Mouse (Mus musculus): ENCODE measurements around the gene Mbd4. TPM values are rescaled to one million over a fixed set of nuclear protein-coding genes. Genes with fewer than 3 reads are reported as not detected.
A peak's percentile ranks its signal among the peaks of the same experiment; 100 is the strongest.

Mbd4 gene
- polyA plus RNA-seq, 1 experiment from 2014 or later: 32.5 TPM

GRCm38 (mm10) chr6:115891497-115892061, 38.4 kb upstream of the Mbd4 start:
- H3K4me2 ChIP-seq (ENCODE audit: low read depth, severe bottlenecking): no peak overlapping the region
- no peak overlapping the region for H3K27ac ChIP-seq (replicated peaks; ENCODE audit: low read depth, low read length)
- H3K9ac ChIP-seq (ENCODE audit: low read length): no peak overlapping the region
- peaks cover 2% of the 10 kb centered on the region; the same call in 1 of the 2 replicates for H3K36me3 ChIP-seq (ENCODE audit: control insufficient read depth, insufficient read depth, low read length)
- H3K9me3 ChIP-seq (ENCODE audit: control insufficient read depth, low read length): peaks cover 4% of the 10 kb centered on the region; the same call in 1 of the 2 replicates
- DNase-seq (ENCODE audit: low spot score): no peak
- no peaks in the 10 kb centered on the region for H3K27me3 ChIP-seq (ENCODE audit: control insufficient read depth, insufficient read depth, low read length)
- no peaks in the 10 kb centered on the region for H3K4me1 ChIP-seq (ENCODE audit: control insufficient read depth, insufficient read depth, low read length)
- ATAC-seq (ENCODE audit: insufficient number of reproducible peaks, low FRiP score, low TSS enrichment, low read depth): 0 out of 2 replicates have a peak, but pooled peaks have one; percentile 9
- H3K4me3 ChIP-seq (ENCODE audit: low read depth, low read length): no peak overlapping the region
- WGBS: 91% methylated on average over 8 of the region's 8 CpGs

GRCm38 (mm10) chr6:115891061-115891460, 37.9 kb upstream of the Mbd4 start:
- Histone ChIP-seq H3K9me3 (ENCODE audit: control insufficient read depth, low read length) (peaks cover 4% of the 10 kb centered on the region; the same call in 1 of the 2 replicates), H3K9ac (ENCODE audit: low read length) (no peak overlapping the region), H3K27ac (replicated peaks; ENCODE audit: low read depth, low read length) (no peak overlapping the region), H3K4me3 (ENCODE audit: low read depth, low read length) (no peak overlapping the region), H3K27me3 (ENCODE audit: control insufficient read depth, insufficient read depth, low read length) (no peaks in the 10 kb centered on the region), H3K36me3 (ENCODE audit: control insufficient read depth, insufficient read depth, low read length) (peaks cover 2% of the 10 kb centered on the region; the same call in 1 of the 2 replicates), H3K4me1 (ENCODE audit: control insufficient read depth, insufficient read depth, low read length) (no peaks in the 10 kb centered on the region), H3K4me2 (ENCODE audit: low read depth, severe bottlenecking) (no peak overlapping the region)
- ATAC-seq (ENCODE audit: insufficient number of reproducible peaks, low FRiP score, low TSS enrichment, low read depth) (no peak), DNase-seq (ENCODE audit: low spot score) (no peak)
- WGBS: 82% methylated on average over 6 of the region's 6 CpGs

GRCm38 (mm10) chr6:115890601-115891000, 37.4 kb upstream of the Mbd4 start:
- ATAC-seq (ENCODE audit: insufficient number of reproducible peaks, low FRiP score, low TSS enrichment, low read depth): no peak
- Histone ChIP-seq H3K4me1 (ENCODE audit: control insufficient read depth, insufficient read depth, low read length) (no peaks in the 10 kb centered on the region), H3K4me3 (ENCODE audit: low read depth, low read length) (no peak overlapping the region), H3K9me3 (ENCODE audit: control insufficient read depth, low read length) (peaks cover 4% of the 10 kb centered on the region; the same call in 1 of the 2 replicates), H3K36me3 (ENCODE audit: control insufficient read depth, insufficient read depth, low read length) (peaks cover 2% of the 10 kb centered on the region; the same call in 1 of the 2 replicates), H3K4me2 (ENCODE audit: low read depth, severe bottlenecking) (no peak overlapping the region), H3K27me3 (ENCODE audit: control insufficient read depth, insufficient read depth, low read length) (no peaks in the 10 kb centered on the region), H3K27ac (replicated peaks; ENCODE audit: low read depth, low read length) (no peak overlapping the region), H3K9ac (ENCODE audit: low read length) (no peak overlapping the region)
- 87% methylated on average over 8 of the region's 8 CpGs for WGBS
- no peak for DNase-seq (ENCODE audit: low spot score)

- H3K9ac ChIP-seq (ENCODE audit: low read length): no peak overlapping the region
- H3K36me3 ChIP-seq (ENCODE audit: control insufficient read depth, insufficient read depth, low read length): peaks cover 2% of the 10 kb centered on the region; the same call in 1 of the 2 replicates
- no peak overlapping the region for H3K27ac ChIP-seq (replicated peaks; ENCODE audit: low read depth, low read length)
- peaks cover 4% of the 10 kb centered on the region; the same call in 1 of the 2 replicates for H3K9me3 ChIP-seq (ENCODE audit: control insufficient read depth, low read length)
- DNase-seq (ENCODE audit: low spot score) (peak; percentile 51), ATAC-seq (ENCODE audit: insufficient number of reproducible peaks, low FRiP score, low TSS enrichment, low read depth) (no peak)
- 95% methylated on average over 3 of the region's 3 CpGs for WGBS
- no peak overlapping the region for H3K4me3 ChIP-seq (ENCODE audit: low read depth, low read length)
- no peaks in the 10 kb centered on the region for H3K4me1 ChIP-seq (ENCODE audit: control insufficient read depth, insufficient read depth, low read length)
- no peak overlapping the region for H3K4me2 ChIP-seq (ENCODE audit: low read depth, severe bottlenecking)
- no peaks in the 10 kb centered on the region for H3K27me3 ChIP-seq (ENCODE audit: control insufficient read depth, insufficient read depth, low read length)
Measured at GRCm38 (mm10) chr6:115888296-115888695, 35.1 kb upstream of the Mbd4 start.

GRCm38 (mm10) chr6:115886894-115887293, 33.7 kb upstream of the Mbd4 start:
- Histone ChIP-seq H3K27me3 (ENCODE audit: control insufficient read depth, insufficient read depth, low read length) (no peaks in the 10 kb centered on the region), H3K36me3 (ENCODE audit: control insufficient read depth, insufficient read depth, low read length) (peaks cover 2% of the 10 kb centered on the region; the same call in 1 of the 2 replicates), H3K9me3 (ENCODE audit: control insufficient read depth, low read length) (peaks cover 4% of the 10 kb centered on the region; the same call in 1 of the 2 replicates), H3K4me3 (ENCODE audit: low read depth, low read length) (no peak overlapping the region), H3K4me2 (ENCODE audit: low read depth, severe bottlenecking) (no peak overlapping the region), H3K27ac (replicated peaks; ENCODE audit: low read depth, low read length) (no peak overlapping the region), H3K4me1 (ENCODE audit: control insufficient read depth, insufficient read depth, low read length) (no peaks in the 10 kb centered on the region), H3K9ac (ENCODE audit: low read length) (no peak overlapping the region)
- 55% methylated on average over 4 of the region's 4 CpGs for WGBS
- DNase-seq (ENCODE audit: low spot score) (no peak), ATAC-seq (ENCODE audit: insufficient number of reproducible peaks, low FRiP score, low TSS enrichment, low read depth) (no peak)

- Histone ChIP-seq H3K36me3 (ENCODE audit: control insufficient read depth, insufficient read depth, low read length) (peaks cover 2% of the 10 kb centered on the region; the same call in 1 of the 2 replicates), H3K4me2 (ENCODE audit: low read depth, severe bottlenecking) (no peak overlapping the region), H3K4me3 (ENCODE audit: low read depth, low read length) (no peak overlapping the region), H3K27me3 (ENCODE audit: control insufficient read depth, insufficient read depth, low read length) (no peaks in the 10 kb centered on the region), H3K4me1 (ENCODE audit: control insufficient read depth, insufficient read depth, low read length) (no peaks in the 10 kb centered on the region), H3K9me3 (ENCODE audit: control insufficient read depth, low read length) (peaks cover 4% of the 10 kb centered on the region; the same call in 1 of the 2 replicates), H3K9ac (ENCODE audit: low read length) (no peak overlapping the region), H3K27ac (replicated peaks; ENCODE audit: low read depth, low read length) (no peak overlapping the region)
- no peak for ATAC-seq (ENCODE audit: insufficient number of reproducible peaks, low FRiP score, low TSS enrichment, low read depth)
- DNase-seq (ENCODE audit: low spot score): no peak
Measured at GRCm38 (mm10) chr6:115884018-115884417, 30.8 kb upstream of the Mbd4 start.

- H3K4me1 ChIP-seq (ENCODE audit: control insufficient read depth, insufficient read depth, low read length): no peaks in the 10 kb centered on the region
- H3K9ac ChIP-seq (ENCODE audit: low read length): no peak overlapping the region
- no peaks in the 10 kb centered on the region for H3K9me3 ChIP-seq (ENCODE audit: control insufficient read depth, low read length)
- H3K27ac ChIP-seq (replicated peaks; ENCODE audit: low read depth, low read length): no peak overlapping the region
- no peaks in the 10 kb centered on the region for H3K36me3 ChIP-seq (ENCODE audit: control insufficient read depth, insufficient read depth, low read length)
- ATAC-seq (ENCODE audit: insufficient number of reproducible peaks, low FRiP score, low TSS enrichment, low read depth) (no peak), DNase-seq (ENCODE audit: low spot score) (no peak)
- H3K4me3 ChIP-seq (ENCODE audit: low read depth, low read length): no peak overlapping the region
- 90% methylated on average over 8 of the region's 8 CpGs for WGBS
- H3K4me2 ChIP-seq (ENCODE audit: low read depth, severe bottlenecking): no peak overlapping the region
- no peaks in the 10 kb centered on the region for H3K27me3 ChIP-seq (ENCODE audit: control insufficient read depth, insufficient read depth, low read length)
Measured at GRCm38 (mm10) chr6:115880751-115881150, 27.6 kb upstream of the Mbd4 start.

- Histone ChIP-seq H3K36me3 (ENCODE audit: control insufficient read depth, insufficient read depth, low read length) (no peaks in the 10 kb centered on the region), H3K4me2 (ENCODE audit: low read depth, severe bottlenecking) (no peak overlapping the region), H3K27ac (replicated peaks; ENCODE audit: low read depth, low read length) (no peak overlapping the region), H3K4me1 (ENCODE audit: control insufficient read depth, insufficient read depth, low read length) (no peaks in the 10 kb centered on the region), H3K9ac (ENCODE audit: low read length) (no peak overlapping the region), H3K9me3 (ENCODE audit: control insufficient read depth, low read length) (no peaks in the 10 kb centered on the region), H3K27me3 (ENCODE audit: control insufficient read depth, insufficient read depth, low read length) (no peaks in the 10 kb centered on the region), H3K4me3 (ENCODE audit: low read depth, low read length) (no peak overlapping the region)
- 80% methylated on average over 6 of the region's 6 CpGs for WGBS
- DNase-seq (ENCODE audit: low spot score) (no peak), ATAC-seq (ENCODE audit: insufficient number of reproducible peaks, low FRiP score, low TSS enrichment, low read depth) (no peak)
Measured at GRCm38 (mm10) chr6:115879736-115880135, 26.6 kb upstream of the Mbd4 start.

- H3K9me3 ChIP-seq (ENCODE audit: control insufficient read depth, low read length): no peaks in the 10 kb centered on the region
- H3K9ac ChIP-seq (ENCODE audit: low read length): no peak overlapping the region
- DNase-seq (ENCODE audit: low spot score) (no peak), ATAC-seq (ENCODE audit: insufficient number of reproducible peaks, low FRiP score, low TSS enrichment, low read depth) (no peak)
- H3K27ac ChIP-seq (replicated peaks; ENCODE audit: low read depth, low read length): no peak overlapping the region
- no peaks in the 10 kb centered on the region for H3K4me1 ChIP-seq (ENCODE audit: control insufficient read depth, insufficient read depth, low read length)
- H3K36me3 ChIP-seq (ENCODE audit: control insufficient read depth, insufficient read depth, low read length): no peaks in the 10 kb centered on the region
- no peak overlapping the region for H3K4me3 ChIP-seq (ENCODE audit: low read depth, low read length)
- H3K4me2 ChIP-seq (ENCODE audit: low read depth, severe bottlenecking): no peak overlapping the region
- 88% methylated on average over 6 of the region's 6 CpGs for whole genome bisulfite sequencing
- H3K27me3 ChIP-seq (ENCODE audit: control insufficient read depth, insufficient read depth, low read length): no peaks in the 10 kb centered on the region
Measured at GRCm38 (mm10) chr6:115878694-115879093, 25.5 kb upstream of the Mbd4 start.
